In the genomic region with DNA sequence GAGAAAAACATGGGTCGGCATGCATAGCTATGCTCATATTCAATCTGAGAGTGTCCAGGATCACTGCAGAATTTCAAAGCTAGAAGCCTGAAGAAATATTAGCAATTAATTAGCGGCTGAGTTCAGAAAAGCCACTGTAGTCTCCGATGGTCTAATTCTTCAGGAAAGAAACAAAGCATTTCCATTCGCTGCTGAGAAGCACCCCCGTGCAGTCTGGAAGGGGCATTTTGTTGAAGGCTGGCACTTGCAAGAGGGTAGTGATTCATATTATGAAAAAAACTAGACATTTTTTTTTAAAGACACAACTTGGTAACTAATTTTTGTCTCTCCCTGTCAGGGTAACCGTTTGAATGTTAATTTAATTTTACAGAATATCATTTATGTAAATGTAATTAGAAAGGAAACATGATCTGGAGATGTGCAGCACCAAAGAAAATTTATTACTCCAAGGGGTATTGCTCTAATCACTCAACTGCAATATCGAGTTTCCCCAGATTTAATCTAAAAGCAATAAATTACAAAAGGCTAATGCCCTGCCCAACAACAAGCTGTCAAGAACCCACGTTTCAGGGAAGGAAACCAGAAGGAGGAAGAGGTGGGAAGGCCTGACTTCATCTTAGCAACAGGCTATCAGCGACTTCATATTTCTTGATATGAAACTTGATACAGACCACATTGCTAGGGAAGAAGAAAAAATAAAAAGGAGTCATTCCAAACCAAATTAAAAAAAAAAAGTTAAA, we compare ENCODE assay signal across 28 mouse cellular contexts.
DNase-seq lines count a peak whose midpoint lies in the region; ATAC-seq and TF ChIP-seq lines count a peak whose summit lies in the region.
"Had no signal": no experiment of that assay in that cellular context is flagged by ENCODE, and none has a peak within 500 bp of the region (broad histone marks: within the 10 kb centered on the region; RNA-seq: fewer than 3 reads in every experiment).

No protein-coding gene starts in this region.

- H3K27me3 ChIP-seq in hindbrain, embryonic 13.5 days: no peaks in the 10 kb centered on the region
- H3K27me3 ChIP-seq in hindbrain, embryonic 10.5 days (ENCODE audit: insufficient read depth, poor library complexity, severe bottlenecking): no peaks in the 10 kb centered on the region
- H3K27me3 ChIP-seq in kidney, postnatal 0 days (ENCODE audit: insufficient read depth, low read length): no peaks in the 10 kb centered on the region
- H3K27me3 ChIP-seq: forebrain, embryonic 13.5 days; heart, embryonic 15.5 days; limb, embryonic 12.5 days; liver, embryonic 15.5 days had no signal

- H3K36me3 ChIP-seq in hindbrain, embryonic 13.5 days: no peaks in the 10 kb centered on the region
- H3K36me3 ChIP-seq in hindbrain, embryonic 10.5 days: no peaks in the 10 kb centered on the region
- no peaks in the 10 kb centered on the region for H3K36me3 ChIP-seq in kidney, postnatal 0 days (ENCODE audit: insufficient read depth, low read length)
- H3K36me3 ChIP-seq: heart, embryonic 10.5 days; heart, embryonic 15.5 days; limb, embryonic 12.5 days; liver, embryonic 15.5 days had no signal

- no peak for DNase-seq in hindbrain, embryonic 10.5 days (ENCODE audit: low spot score)
- peak; percentile 82 for DNase-seq in kidney, postnatal 0 days (ENCODE audit: low spot score)
- DNase-seq in kidney, postnatal 25 days: no peak
- peak; percentile 14 for DNase-seq in embryo, embryonic 11.5 days (ENCODE audit: low read depth, low spot score)
- DNase-seq in mesoderm, embryonic 11.5 days (ENCODE audit: low read depth, low spot score): peak; percentile 50
- no peak for DNase-seq in cerebellum, adult 9-11 months
- no peak for DNase-seq in retina, embryonic 14.5 days (ENCODE audit: low spot score)
- DNase-seq: adrenal gland, postnatal 25 days; cerebellum, adult 11-12 months; gastrocnemius, postnatal 25 days; heart, adult 11 months; kidney, adult 18-20 months; layer of hippocampus, adult 9-11 months; lung, embryonic 14.5 days; lung, postnatal 14 days; right cerebral cortex, adult 18-20 months; spleen, adult 18-20 months; thymus, postnatal 25 days had no signal

- H3K27ac ChIP-seq in hindbrain, embryonic 13.5 days: peak overlapping the region; percentile 23
- H3K27ac ChIP-seq in hindbrain, embryonic 10.5 days: no peak overlapping the region
- no peak overlapping the region for H3K27ac ChIP-seq in kidney, postnatal 0 days
- H3K27ac ChIP-seq: forebrain, embryonic 13.5 days; heart, embryonic 10.5 days; heart, embryonic 15.5 days; hindbrain, embryonic 14.5 days; limb, embryonic 12.5 days; liver, embryonic 15.5 days had no signal

- no peak overlapping the region for H3K9ac ChIP-seq in hindbrain, embryonic 13.5 days
- no peak overlapping the region for H3K9ac ChIP-seq in kidney, postnatal 0 days (ENCODE audit: low read depth, low read length)
- H3K9ac ChIP-seq: forebrain, embryonic 13.5 days; heart, embryonic 15.5 days; hindbrain, embryonic 14.5 days; limb, embryonic 12.5 days; liver, embryonic 15.5 days; lung, embryonic 14.5 days had no signal

- WGBS in hindbrain, embryonic 13.5 days: 68% methylated on average over 9 of the region's 9 CpGs
- WGBS in hindbrain, embryonic 10.5 days: 81% methylated on average over 9 of the region's 9 CpGs
- WGBS in kidney, postnatal 0 days: 16% methylated on average over 9 of the region's 9 CpGs

- no peaks in the 10 kb centered on the region for H3K9me3 ChIP-seq in hindbrain, embryonic 13.5 days
- no peaks in the 10 kb centered on the region for H3K9me3 ChIP-seq in hindbrain, embryonic 10.5 days
- H3K9me3 ChIP-seq in kidney, postnatal 0 days (replicated peaks; ENCODE audit: low read length): no peaks in the 10 kb centered on the region
- H3K9me3 ChIP-seq: forebrain, embryonic 13.5 days; heart, embryonic 10.5 days; heart, embryonic 15.5 days; limb, embryonic 12.5 days; liver, embryonic 15.5 days had no signal

- H3K4me3 ChIP-seq in hindbrain, embryonic 13.5 days: no peak overlapping the region
- H3K4me3 ChIP-seq in hindbrain, embryonic 10.5 days: no peak overlapping the region
- no peak overlapping the region for H3K4me3 ChIP-seq in kidney, postnatal 0 days (replicated peaks; ENCODE audit: low read depth, low read length)
- H3K4me3 ChIP-seq: forebrain, embryonic 13.5 days; heart, embryonic 10.5 days; heart, embryonic 15.5 days; limb, embryonic 12.5 days; liver, embryonic 15.5 days had no signal

- no peak overlapping the region for H3K4me2 ChIP-seq in hindbrain, embryonic 13.5 days
- H3K4me2 ChIP-seq in kidney, postnatal 0 days (ENCODE audit: low read length): no peak overlapping the region
- H3K4me2 ChIP-seq: forebrain, embryonic 13.5 days; heart, embryonic 15.5 days; hindbrain, embryonic 14.5 days; limb, embryonic 12.5 days; liver, embryonic 15.5 days; lung, embryonic 14.5 days; midbrain, embryonic 11.5 days had no signal

- H3K4me1 ChIP-seq in hindbrain, embryonic 13.5 days (replicated peaks): peaks cover 5% of the 10 kb centered on the region; the same call in 1 of the 2 replicates
- no peaks in the 10 kb centered on the region for H3K4me1 ChIP-seq in hindbrain, embryonic 10.5 days (replicated peaks)
- no peaks in the 10 kb centered on the region for H3K4me1 ChIP-seq in kidney, postnatal 0 days (replicated peaks; ENCODE audit: insufficient read depth, low read length)
- H3K4me1 ChIP-seq: heart, embryonic 10.5 days; heart, embryonic 15.5 days; limb, embryonic 12.5 days; liver, embryonic 15.5 days had no signal

- TF ChIP-seq CTCF in kidney, postnatal 0 days (IDR thresholded peaks at IDR 0.05; ENCODE audit: low read depth): no peak

- no peak for ATAC-seq in hindbrain, embryonic 13.5 days (ENCODE audit: low FRiP score)
- peak; percentile 75 for ATAC-seq in kidney, postnatal 0 days (replicated peaks; ENCODE audit: low FRiP score, low read depth)
- ATAC-seq: forebrain, embryonic 13.5 days; inflammation-experienced regulatory T-cells, adult 6 months; midbrain, embryonic 16.5 days had no signal

Comparison
In these comparisons a context has a peak if more than half of its experiments do, and no peak if none do; other contexts are left out.
1. DNase-seq: peak in kidney, postnatal 0 days (single experiment), embryo, embryonic 11.5 days (single experiment) and mesoderm, embryonic 11.5 days (single experiment); none in hindbrain, embryonic 10.5 days (single experiment), kidney, postnatal 25 days (0 of 2), cerebellum, adult 9-11 months (single experiment) and retina, embryonic 14.5 days (single experiment).